Mouse (Mus musculus) mesoderm, embryonic 11.5 days (tissue): ENCODE results near the gene Ctnnb1.

Experiments used
- DNase-seq: peaks from one replicate; pipeline ENCODE4 v3.0.0-alpha.2; 2012; ENCODE audit warnings: low read depth, low spot score

The Ctnnb1 gene

GRCm38 (mm10) chr9:121000641-121001320 is 71.8 kb downstream of the Ctnnb1 start:
- no peak for DNase-seq

DNA sequence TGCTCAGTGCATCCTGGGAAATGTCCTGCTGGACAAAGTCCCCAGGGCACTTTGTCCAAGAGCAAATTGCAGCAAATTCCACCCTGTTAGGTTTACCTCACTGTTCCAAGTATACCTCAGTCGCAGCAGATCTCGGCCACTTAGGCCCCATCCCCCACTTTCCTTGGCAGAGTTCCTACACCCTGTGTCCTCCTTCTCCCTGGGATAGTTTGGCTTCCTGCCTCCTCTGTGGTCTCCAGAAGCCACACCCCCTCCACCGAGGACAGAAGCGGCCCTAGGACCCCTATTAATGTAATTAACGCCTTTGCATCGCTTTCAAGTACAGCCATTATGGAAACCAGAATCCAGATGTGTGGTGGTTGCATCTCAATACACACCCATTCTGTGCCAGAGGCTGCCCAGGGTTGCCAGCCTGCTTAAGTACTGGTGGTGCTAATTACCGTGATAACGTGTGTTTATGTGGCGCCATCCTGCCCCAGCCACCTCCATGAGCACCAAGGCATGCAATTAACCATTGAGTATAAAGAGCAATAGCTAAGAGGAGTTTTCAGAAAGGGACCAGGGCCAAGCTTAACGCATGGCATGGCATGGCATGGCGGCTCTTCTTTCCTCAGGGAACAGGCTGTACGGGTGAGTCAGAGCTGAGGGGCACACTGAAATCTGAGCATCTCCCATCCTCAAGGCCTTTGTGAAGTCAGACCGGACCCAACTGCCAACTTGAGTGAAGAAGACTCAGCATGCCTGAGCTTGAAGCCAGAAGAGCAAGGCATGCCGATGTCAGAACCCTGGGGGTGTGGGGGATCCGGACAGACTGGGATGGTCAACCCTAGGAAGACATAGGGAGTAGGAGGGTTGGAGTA is 72.9 kb downstream of the Ctnnb1 start:
- no peak for DNase-seq

DNA sequence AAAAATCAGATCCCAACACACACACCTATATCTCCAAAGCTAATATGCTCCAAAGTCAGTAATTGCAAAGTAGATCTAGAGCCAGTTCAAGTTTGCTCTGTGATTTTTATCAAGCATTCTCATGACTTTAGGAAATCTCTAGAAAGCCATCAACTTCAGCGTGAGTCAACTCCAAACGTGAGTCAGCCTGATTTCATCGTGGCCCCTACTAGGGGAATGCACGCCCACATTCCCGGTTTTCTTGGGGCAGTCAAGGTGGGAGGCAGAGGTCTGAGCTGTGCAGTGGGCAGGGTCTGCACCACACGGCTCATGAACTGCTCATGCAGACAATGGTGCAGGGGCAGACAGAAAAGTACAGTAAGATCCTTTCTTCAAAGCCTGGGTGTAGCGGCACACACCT is 76.9 kb downstream of the Ctnnb1 start:
- DNase-seq: no peak
